Comparison of ENCODE assay signal across 8 mouse cellular contexts in the genomic region with DNA sequence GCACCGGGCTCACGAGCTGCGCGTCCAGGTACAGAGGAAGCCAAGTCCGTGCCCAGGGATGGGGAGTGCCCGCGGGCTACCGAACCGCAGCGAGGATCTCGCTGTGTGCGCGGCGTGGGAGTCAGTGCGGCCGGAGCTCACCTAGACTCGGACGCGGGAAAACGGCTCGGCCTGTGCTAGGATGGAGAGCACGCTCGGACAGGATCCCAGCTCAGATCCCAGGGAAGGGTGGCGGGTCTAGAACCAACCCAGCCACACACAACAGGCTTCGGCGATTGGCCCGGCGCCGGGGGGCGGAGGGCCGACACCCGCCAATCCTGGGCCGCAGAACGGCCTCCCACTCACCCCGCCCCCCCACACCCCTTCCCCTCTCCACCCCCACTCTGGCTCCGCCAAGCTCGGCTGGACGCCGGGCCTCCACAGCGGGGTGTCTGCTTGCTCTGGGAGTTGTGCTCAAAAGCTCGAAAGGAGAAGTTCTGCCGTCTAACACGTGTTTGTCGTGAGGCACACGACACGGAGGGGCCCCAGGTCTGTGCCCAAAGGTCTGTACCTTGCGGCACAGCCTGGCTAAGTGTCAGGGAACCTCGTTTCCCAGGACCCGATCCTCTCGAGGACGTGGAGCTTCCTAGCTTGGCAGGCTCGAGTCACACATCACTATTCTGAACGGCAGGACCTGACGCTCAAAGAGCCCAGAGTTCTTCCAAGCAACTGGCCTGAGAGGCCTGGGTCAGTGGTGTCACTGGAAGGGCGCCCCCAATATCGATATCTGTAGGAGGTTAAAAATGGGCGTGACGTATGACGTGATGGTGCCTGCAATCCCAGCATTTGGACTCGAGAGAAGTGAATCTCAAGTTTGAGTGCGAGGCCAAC. TPM values are rescaled to one million over a fixed set of nuclear protein-coding genes. Genes with fewer than 3 reads are reported as not detected.
DNase-seq lines count a peak whose midpoint lies in the region; ATAC-seq lines count a peak whose summit lies in the region.

Gene Cbs (minus strand): TSS at position 297 of the 870 bp plus-strand sequence.

- no peaks in the 10 kb centered on the region for H3K9me3 ChIP-seq in hindbrain, embryonic 15.5 days
- no peaks in the 10 kb centered on the region for H3K9me3 ChIP-seq in megakaryocyte, embryonic 14.5 days

- H3K36me3 ChIP-seq in hindbrain, embryonic 15.5 days = no peaks in the 10 kb centered on the region
- no peaks in the 10 kb centered on the region for H3K36me3 ChIP-seq in megakaryocyte, embryonic 14.5 days (replicated peaks; ENCODE audit: low read length)

- H3K27me3 ChIP-seq in hindbrain, embryonic 15.5 days = peaks cover 15% of the 10 kb centered on the region
- peaks cover 73% of the 10 kb centered on the region for H3K27me3 ChIP-seq in megakaryocyte, embryonic 14.5 days (replicated peaks)

- H3K4me2 ChIP-seq in hindbrain, embryonic 15.5 days = peak within 1 kb of the TSS; percentile 98

- peak within 1 kb of the TSS; percentile 58 for H3K4me3 ChIP-seq in hindbrain, embryonic 15.5 days
- H3K4me3 ChIP-seq in megakaryocyte, embryonic 14.5 days (replicated peaks) = peak within 1 kb of the TSS; percentile 90

- DNase-seq in ZHBTc4 (ENCODE audit: low read depth, low spot score) = peak; percentile 94
- DNase-seq in cerebellum, postnatal 36 days = peak; percentile 32 to 53
- peak; percentile 50 to 67 for DNase-seq in gastrocnemius, adult 8-10 months (ENCODE audit: low spot score in 2 of 2)
- peak; percentile 42 to 87 for DNase-seq in left cerebral cortex, postnatal 10 days (ENCODE audit: extremely low spot score in 1 of 2, low spot score in 2 of 2)
- DNase-seq in right cerebral cortex, postnatal 14 days = peak; percentile 65

- ATAC-seq in hindbrain, embryonic 15.5 days (ENCODE audit: low FRiP score, low read depth) = peak; percentile 92
- no peak for ATAC-seq in inflammation-experienced regulatory T-cells, adult 6 months

- 2% methylated on average over 57 of the region's 61 CpGs for WGBS in hindbrain, embryonic 15.5 days

- H3K27ac ChIP-seq in hindbrain, embryonic 15.5 days (replicated peaks) = peak within 1 kb of the TSS; percentile 76

- intact Hi-C loops in left cerebral cortex, postnatal 10 days (cut with DNase I) = loop anchor here (5.0 kb wide), 1 partner anchor 65 kb away; no protein-coding TSS in a partner anchor

- H3K9ac ChIP-seq in hindbrain, embryonic 15.5 days = peak within 1 kb of the TSS; percentile 42

- H3K4me1 ChIP-seq in hindbrain, embryonic 15.5 days (replicated peaks) = peaks cover 20% of the 10 kb centered on the region
- peaks cover 19% of the 10 kb centered on the region for H3K4me1 ChIP-seq in megakaryocyte, embryonic 14.5 days

RNA-seq across cellular contexts. Expression of gene Cbs, which starts in this region (rescaled TPM):
- total RNA-seq in gastrocnemius, adult 8-10 months (2022) = 1 to 10 TPM in 1 of 4 experiments, under 1 TPM in 3; 0.31 to 1.4 (median 0.76) TPM
- polyA plus RNA-seq in hindbrain, embryonic 15.5 days (2015; fragmentation: Nextera tagmentation; extraction: Ambion mirVana) = 8.9 TPM in 2 replicates
- 10 to 100 TPM; 39.4 to 64.4 TPM for total RNA-seq in left cerebral cortex, postnatal 10 days (2021)
- polyA plus RNA-seq in megakaryocyte, embryonic 14.5 days (2012; ENCODE audit: insufficient read depth, low replicate concordance) = not detected in 2 replicates
- polyA plus RNA-seq in inflammation-experienced regulatory T-cells, adult 6 months (2017; shearing (Covaris generic)) = under 1 TPM in 2 of 3 experiments, not detected in 1; 0.08 to 0.13 TPM

Comparison
In these comparisons a context has a peak if more than half of its experiments do, and no peak if none do; other contexts are left out.
1. RNA of gene Cbs (total RNA-seq): 39.4 to 64.4 TPM in left cerebral cortex, postnatal 10 days; 0.31 to 1.4 TPM in gastrocnemius, adult 8-10 months; every median in the first group is over 10 times any median in the second.
2. DNase-seq: peak in every context shown above with its lines; median percentile 94 in ZHBTc4; 65 in right cerebral cortex, postnatal 14 days; 64 in left cerebral cortex, postnatal 10 days; 58 in gastrocnemius, adult 8-10 months; 42 in cerebellum, postnatal 36 days.